Mouse (Mus musculus): Measurements from ENCODE around the gene Zbtb25.

The Zbtb25 gene

DNA sequence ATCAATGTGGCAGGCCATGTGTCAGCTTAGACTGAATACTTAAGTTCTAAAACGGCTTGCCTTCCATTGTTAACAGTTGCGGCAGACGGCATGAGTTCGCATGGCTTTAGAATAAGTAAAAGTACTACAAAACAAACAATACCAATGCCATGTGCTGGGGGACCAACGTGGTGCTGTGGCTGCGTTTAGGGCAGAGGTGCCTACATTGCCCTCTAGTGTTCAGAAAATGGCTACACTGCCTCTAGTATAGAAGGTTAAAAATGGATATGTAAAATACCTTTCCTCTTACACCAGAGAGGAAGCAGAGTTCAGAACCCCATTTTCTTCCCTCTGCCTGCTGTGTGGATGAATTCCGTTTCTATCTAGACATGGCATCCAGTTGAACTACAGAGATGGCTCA lies 7.2 kb upstream of the Zbtb25 start:
- peak; percentile 72 for DNase-seq

GRCm38 (mm10) chr12:76375506-76375905 lies 6.1 kb upstream of the Zbtb25 start:
- DNase-seq: no peak

- DNase-seq: no peak
Measured at GRCm38 (mm10) chr12:76374911-76375310, 5.5 kb upstream of the Zbtb25 start.

- DNase-seq: no peak
Measured at GRCm38 (mm10) chr12:76373991-76374390, 4.6 kb upstream of the Zbtb25 start.

DNA sequence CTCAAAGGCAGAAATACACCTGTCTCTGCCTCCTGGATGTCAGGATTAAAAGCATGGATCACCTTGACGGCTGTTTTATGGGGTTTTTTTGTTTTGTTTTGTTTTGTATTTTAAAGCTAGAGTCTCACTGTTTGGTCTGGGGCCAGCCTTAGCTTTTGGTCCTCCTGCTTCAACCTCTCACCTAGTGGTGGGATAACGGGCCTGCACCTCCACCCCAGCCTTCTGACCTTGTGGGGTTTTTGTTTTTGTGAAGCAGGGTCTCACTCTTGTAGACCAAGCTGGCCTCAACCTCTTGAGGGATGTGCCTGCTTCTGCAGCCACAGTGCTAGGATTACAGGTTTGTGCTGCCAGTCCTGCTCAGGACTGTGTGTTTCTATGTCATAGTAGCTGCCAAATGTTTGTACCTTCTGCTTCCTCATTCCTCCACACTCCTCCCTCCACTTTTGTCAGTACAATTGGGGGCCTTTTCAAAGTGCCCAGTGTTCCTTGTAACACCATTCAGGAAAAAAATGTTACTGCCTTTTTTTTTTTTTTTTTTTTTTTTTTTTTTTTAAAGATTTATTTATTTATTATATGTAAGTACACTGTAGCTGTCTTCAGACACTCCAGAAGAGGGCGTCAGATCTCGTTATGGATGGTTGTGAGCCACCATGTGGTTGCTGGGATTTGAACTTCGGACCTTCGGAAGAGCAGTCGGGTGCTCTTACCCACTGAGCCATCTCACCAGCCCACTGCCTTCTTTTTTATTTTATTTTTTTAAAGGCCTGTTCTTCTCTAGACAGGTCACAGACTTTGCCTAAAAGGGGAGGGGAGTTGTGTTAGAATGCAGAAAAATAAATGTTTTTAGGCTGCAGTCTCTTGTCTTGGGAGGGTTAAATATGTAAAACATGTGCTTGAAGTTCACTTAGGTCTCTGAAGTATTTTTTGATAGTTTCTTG lies 3.7 kb upstream of the Zbtb25 start:
- no peak for DNase-seq

GRCm38 (mm10) chr12:76372046-76372445 lies 2.6 kb upstream of the Zbtb25 start:
- DNase-seq: no peak

- DNase-seq: peak; percentile 80
Measured at GRCm38 (mm10) chr12:76370831-76371571, 1.6 kb upstream of the Zbtb25 start.

- peak; percentile 80 for DNase-seq
Measured at GRCm38 (mm10) chr12:76369978-76370830, 802 bp upstream of the Zbtb25 start, which contains the start of gene Zbtb1. TSS of gene Zbtb1 (plus strand) at chr12:76370266.

DNA sequence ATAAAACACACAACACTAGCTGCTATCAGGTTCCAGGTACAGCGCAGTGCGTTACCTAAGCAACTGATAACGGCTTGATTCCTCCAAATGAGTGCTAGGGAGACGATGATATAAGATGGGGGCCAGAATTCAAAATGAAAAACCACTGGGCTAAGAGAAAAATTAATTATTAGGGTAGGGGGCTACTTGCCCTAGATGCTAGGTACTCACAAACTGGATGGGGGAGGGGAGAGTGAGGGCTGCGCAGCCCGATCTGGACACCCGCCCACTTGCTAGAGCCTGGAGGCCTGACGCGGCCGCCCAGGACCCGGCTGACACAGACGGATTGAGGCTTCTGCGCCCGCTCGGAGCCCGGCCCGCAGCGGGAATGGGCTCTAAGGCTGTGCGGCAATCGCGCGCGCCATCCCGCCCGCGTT lies 604 bp downstream of the Zbtb25 start:
- DNase-seq: peak; percentile 46

GRCm38 (mm10) chr12:76368201-76368789 lies 1.1 kb downstream of the Zbtb25 start:
- DNase-seq: no peak

GRCm38 (mm10) chr12:76367096-76367995 lies 2.1 kb downstream of the Zbtb25 start:
- DNase-seq: no peak

DNA sequence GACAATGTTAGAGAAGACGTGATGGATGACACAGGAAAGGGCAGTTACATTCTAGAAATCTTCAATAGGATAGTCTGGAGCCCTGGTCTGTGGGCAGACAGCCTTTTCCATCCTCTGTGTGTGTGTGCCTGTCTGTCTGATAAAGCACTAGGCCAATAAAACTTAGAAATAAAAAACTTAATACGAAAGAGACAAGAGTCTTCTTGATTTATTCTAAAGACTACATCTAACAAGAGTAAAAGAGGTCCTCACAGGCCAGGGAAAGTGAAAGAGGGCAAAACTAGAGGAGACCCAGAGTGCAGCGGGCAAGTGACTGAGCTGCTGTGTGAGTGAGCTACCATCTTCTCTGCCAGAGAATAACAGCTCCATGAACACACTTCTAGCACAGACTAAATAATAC lies 3.1 kb downstream of the Zbtb25 start:
- no peak for DNase-seq

- DNase-seq: no peak
Measured at GRCm38 (mm10) chr12:76362303-76362676, 7.1 kb downstream of the Zbtb25 start.

GRCm38 (mm10) chr12:76361405-76362302 lies 7.7 kb downstream of the Zbtb25 start:
- no peak for DNase-seq

DNA sequence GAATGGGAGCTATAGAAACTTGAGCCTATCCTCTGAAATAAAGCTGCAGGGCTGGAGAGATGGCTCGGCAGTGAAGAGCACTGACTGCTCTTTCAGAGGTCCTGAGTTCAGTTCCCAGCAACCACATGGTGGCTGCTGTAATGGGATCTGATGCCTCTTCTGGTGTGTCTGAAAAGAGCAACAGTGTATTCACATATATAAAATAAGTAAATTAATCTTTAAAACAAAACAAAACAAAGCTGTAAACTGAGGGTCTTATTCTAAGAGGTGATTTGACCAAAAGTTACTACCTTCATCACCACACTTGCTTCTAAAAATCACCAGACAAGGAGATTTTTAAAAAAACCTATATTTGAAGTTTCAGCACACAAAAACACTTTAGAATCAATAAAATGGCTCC lies 8.5 kb downstream of the Zbtb25 start:
- no peak for DNase-seq

DNA sequence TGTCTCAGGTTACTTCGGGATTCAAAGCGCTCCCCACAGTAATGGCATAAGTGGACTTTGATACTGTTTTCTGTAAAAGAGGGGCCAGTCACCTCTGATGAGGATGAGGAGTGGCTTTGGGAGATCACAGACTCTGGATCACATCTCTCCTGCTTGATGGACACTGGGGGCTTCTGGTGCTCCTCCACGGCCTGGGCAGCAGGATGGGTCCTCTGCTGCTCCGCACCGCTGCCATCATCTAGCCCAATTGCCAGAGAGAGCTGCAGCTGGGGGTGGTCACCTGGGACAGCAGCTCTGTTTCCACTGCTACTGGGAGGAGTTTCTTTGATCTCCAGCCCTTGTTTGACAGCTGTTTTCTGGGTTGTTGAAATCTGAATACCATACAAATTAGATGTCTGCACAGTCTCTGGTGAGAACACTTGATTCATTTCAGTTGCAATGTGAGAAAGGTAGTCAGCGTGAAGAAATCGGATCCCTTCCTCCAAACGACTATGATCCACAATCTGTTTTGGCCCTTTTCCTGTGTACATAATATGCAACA lies 19.7 kb downstream of the Zbtb25 start:
- DNase-seq: no peak

DNA sequence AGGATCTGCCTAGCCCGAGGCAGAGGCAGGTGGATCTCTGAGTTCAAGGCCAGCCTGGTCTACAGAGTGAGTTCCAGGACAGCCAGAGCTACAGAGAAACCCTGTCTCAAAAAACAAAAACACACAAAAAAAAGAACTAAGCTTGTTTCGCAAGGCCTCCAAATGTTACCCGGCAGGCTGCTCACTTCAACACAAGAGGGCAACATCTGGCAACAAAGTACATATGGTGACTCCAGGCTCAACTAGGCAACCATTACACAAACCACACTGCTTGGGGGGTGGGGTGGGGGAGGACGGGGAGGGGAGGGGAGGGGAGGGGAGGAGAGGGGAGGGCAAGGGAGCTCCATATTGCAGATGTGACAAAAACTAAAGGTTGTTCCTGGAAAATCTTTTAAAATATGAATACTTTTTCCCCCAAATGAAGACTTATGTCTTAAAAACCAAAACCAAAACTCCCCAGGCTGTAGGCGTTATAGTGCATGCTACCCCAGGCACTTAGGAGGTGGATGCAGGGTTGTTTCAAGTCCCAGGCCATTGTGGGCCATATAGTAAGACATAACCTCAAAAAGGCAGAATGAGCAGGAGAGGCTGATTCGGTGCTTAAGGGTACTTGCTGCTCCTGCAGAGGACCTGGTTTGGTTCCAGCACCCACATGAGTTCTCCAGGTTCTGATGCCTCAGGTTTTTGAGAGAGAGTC lies 23.5 kb downstream of the Zbtb25 start:
- peak; percentile 82 for DNase-seq

DNA sequence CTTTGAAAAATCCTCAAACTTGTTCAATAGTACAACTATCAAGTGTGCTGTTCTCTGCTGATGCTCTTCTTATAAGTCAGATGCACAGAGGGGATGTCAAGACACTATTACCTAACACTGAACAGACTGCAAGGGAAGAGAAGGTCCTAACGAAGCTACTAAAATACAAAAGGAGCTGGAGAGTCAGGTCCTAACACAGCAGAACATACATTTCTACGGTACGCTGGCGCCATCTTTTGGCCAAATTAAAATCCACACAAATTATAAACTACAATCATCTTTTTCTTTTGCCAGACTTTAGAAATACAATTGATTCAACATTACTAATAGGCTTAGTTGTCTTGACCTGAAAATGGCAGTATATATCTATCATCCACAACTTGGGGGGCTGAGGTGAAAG lies 28.3 kb downstream of the Zbtb25 start:
- peak; percentile 87 for DNase-seq
